Mouse (Mus musculus) kidney, embryonic 14.5 days (tissue): ENCODE data around the gene Rps6ka2. TPM values are rescaled to one million over a fixed set of nuclear protein-coding genes. Genes with fewer than 3 reads are reported as not detected.
A peak's percentile ranks its signal among the peaks of the same experiment; 100 is the strongest.
"Not testable (repeated sequence)": the region's sequence is repeated elsewhere in the genome, so short reads cannot be mapped to it uniquely, and the experiment has no call there.

Experiments used
- ATAC-seq: fragments of 200-750 bp; cut with Nextera tagmentation; 2 replicates; pipeline ENCODE4 v1.8.0; 2017; ENCODE audit warnings: moderate number of reproducible peaks, mild to moderate bottlenecking, moderate TSS enrichment, moderate library complexity; ENCODE audit not compliant: low FRiP score, low TSS enrichment
- H3K27ac ChIP-seq: fragments of 300-500 bp; sonication (generic); 2 replicates; pipeline ENCODE4 v1.5.1; 2014; ENCODE audit warnings: low read depth, mild to moderate bottlenecking, low read length, moderate library complexity, mixed read lengths
- H3K27me3 ChIP-seq: fragments of 300-500 bp; sonication (generic); 2 replicates; pipeline ENCODE4 v1.6.1; 2014; ENCODE audit warnings: mild to moderate bottlenecking, low read length; ENCODE audit not compliant: control insufficient read depth, insufficient read depth
- H3K36me3 ChIP-seq: fragments of 300-500 bp; sonication (generic); 2 replicates; pipeline ENCODE4 v1.6.1; 2014; ENCODE audit warnings: low read length, mixed read lengths; ENCODE audit not compliant: control insufficient read depth, insufficient read depth
- H3K4me1 ChIP-seq: fragments of 300-500 bp; sonication (generic); 2 replicates; pipeline ENCODE4 v1.6.1; 2014; ENCODE audit warnings: low read length, mixed read lengths; ENCODE audit not compliant: control insufficient read depth, insufficient read depth
- H3K4me2 ChIP-seq: fragments of 300-500 bp; sonication (generic); replicated peaks from 2 replicates; pipeline ENCODE4 v1.6.1; 2014; ENCODE audit warnings: low read depth, mild to moderate bottlenecking, low read length
- H3K4me3 ChIP-seq: fragments of 300-500 bp; sonication (generic); 2 replicates; pipeline ENCODE4 v1.5.1; 2014; ENCODE audit warnings: mild to moderate bottlenecking, low read length
- H3K9ac ChIP-seq: fragments of 300-500 bp; sonication (generic); 2 replicates; pipeline ENCODE4 v1.6.1; 2014; ENCODE audit warnings: low read depth, mild to moderate bottlenecking, low read length, moderate library complexity
- H3K9me3 ChIP-seq: fragments of 300-500 bp; sonication (generic); 2 replicates; pipeline ENCODE4 v1.6.1; 2016; ENCODE audit warnings: low read length; ENCODE audit not compliant: control insufficient read depth
- WGBS: fragments of 180-500 bp; shearing (Covaris S2); extraction: QIAGEN DNeasy Blood & Tissue Kit; methylation state at CpG from one replicate; pipeline ENCODE4 v1.1.7; 2014; 5-methylcytosine and 5-hydroxymethylcytosine counted together
- polyA plus RNA-seq: library from polyadenylated mRNA; unstranded; fragments of >200 nt; fragmentation: Nextera tagmentation; extraction: Ambion mirVana; gene quantifications from 2 replicates; pipeline ENCODE4 v1.2.1, GENCODE M21; 2014

The Rps6ka2 gene
- polyA plus RNA-seq, 1 experiment from 2014 or later = 30.7 TPM

GRCm38 (mm10) chr17:7187037-7187436, 17.1 kb downstream of the Rps6ka2 start:
- not testable (repeated sequence) for H3K27ac ChIP-seq, H3K4me1 ChIP-seq, ATAC-seq, H3K27me3 ChIP-seq, H3K36me3 ChIP-seq, H3K9ac ChIP-seq, H3K4me3 ChIP-seq, H3K4me2 ChIP-seq, H3K9me3 ChIP-seq
- 94% methylated on average over 1 of the region's 1 CpGs for WGBS

- no peak overlapping the region for H3K4me2 ChIP-seq
- 94% methylated on average over 3 of the region's 3 CpGs for WGBS
- ATAC-seq = no peak
Measured at GRCm38 (mm10) chr17:7189425-7189824, 19.5 kb downstream of the Rps6ka2 start.

GRCm38 (mm10) chr17:7189975-7190374, 20.1 kb downstream of the Rps6ka2 start:
- no peak for ATAC-seq
- no peaks in the 10 kb centered on the region for H3K9me3 ChIP-seq
- no peak overlapping the region for H3K27ac ChIP-seq
- no peak overlapping the region for H3K4me3 ChIP-seq
- H3K27me3 ChIP-seq = no peaks in the 10 kb centered on the region
- H3K4me1 ChIP-seq = no peaks in the 10 kb centered on the region
- 84% methylated on average over 10 of the region's 10 CpGs for WGBS
- no peak overlapping the region for H3K4me2 ChIP-seq
- H3K36me3 ChIP-seq = no peaks in the 10 kb centered on the region; the same call in 1 of the 2 replicates
- no peak overlapping the region for H3K9ac ChIP-seq

More at GRCm38 (mm10) chr17:7189425-7189824, 19.5 kb downstream of the Rps6ka2 start:
- Histone ChIP-seq H3K4me1 (no peaks in the 10 kb centered on the region; the same call in 1 of the 2 replicates), H3K9me3 (no peaks in the 10 kb centered on the region), H3K27ac (no peak overlapping the region), H3K36me3 (no peaks in the 10 kb centered on the region; the same call in 1 of the 2 replicates), H3K4me3 (no peak overlapping the region), H3K27me3 (no peaks in the 10 kb centered on the region), H3K9ac (no peak overlapping the region)

GRCm38 (mm10) chr17:7194140-7194840, 24.4 kb downstream of the Rps6ka2 start:
- Histone ChIP-seq H3K36me3 (no peaks in the 10 kb centered on the region), H3K9me3 (no peaks in the 10 kb centered on the region), H3K4me2 (no peak overlapping the region), H3K9ac (no peak overlapping the region), H3K27me3 (no peaks in the 10 kb centered on the region), H3K4me3 (no peak overlapping the region), H3K27ac (no peak overlapping the region), H3K4me1 (peaks cover 7% of the 10 kb centered on the region; the same call in 1 of the 2 replicates)
- WGBS = 84% methylated on average over 7 of the region's 7 CpGs
- no peak for ATAC-seq

- no peak overlapping the region for H3K27ac ChIP-seq
- ATAC-seq = peak; percentile 34; the same call in 1 of the 2 replicates
- no peak overlapping the region for H3K4me3 ChIP-seq
- no peaks in the 10 kb centered on the region for H3K36me3 ChIP-seq
- no peak overlapping the region for H3K4me2 ChIP-seq
- H3K9ac ChIP-seq = no peak overlapping the region
- WGBS = 56% methylated on average over 9 of the region's 9 CpGs
- no peaks in the 10 kb centered on the region for H3K27me3 ChIP-seq
- H3K9me3 ChIP-seq = no peaks in the 10 kb centered on the region
- H3K4me1 ChIP-seq = peaks cover 7% of the 10 kb centered on the region; the same call in 1 of the 2 replicates
Measured at GRCm38 (mm10) chr17:7197121-7197925, 27.4 kb downstream of the Rps6ka2 start.

GRCm38 (mm10) chr17:7204771-7205406, 35.0 kb downstream of the Rps6ka2 start:
- peak overlapping the region; percentile 83 for H3K27ac ChIP-seq
- no peaks in the 10 kb centered on the region for H3K36me3 ChIP-seq
- 44% methylated on average over 11 of the region's 11 CpGs for WGBS
- H3K4me1 ChIP-seq = peaks cover 21% of the 10 kb centered on the region
- no peaks in the 10 kb centered on the region for H3K27me3 ChIP-seq
- H3K4me2 ChIP-seq = no peak overlapping the region; the same call in 1 of the 2 replicates
- H3K9ac ChIP-seq = no peak overlapping the region
- ATAC-seq = peak; percentile 83
- no peaks in the 10 kb centered on the region for H3K9me3 ChIP-seq
- no peak overlapping the region for H3K4me3 ChIP-seq

- Histone ChIP-seq H3K9me3 (no peaks in the 10 kb centered on the region), H3K27me3 (no peaks in the 10 kb centered on the region), H3K9ac (no peak overlapping the region), H3K36me3 (no peaks in the 10 kb centered on the region), H3K27ac (no peak overlapping the region; the same call in 1 of the 2 replicates), H3K4me2 (no peak overlapping the region), H3K4me1 (peaks cover 21% of the 10 kb centered on the region), H3K4me3 (no peak overlapping the region)
- 0 out of 2 replicates have a peak, but pooled peaks have one; percentile 11 for ATAC-seq
- whole genome bisulfite sequencing = 76% methylated on average over 6 of the region's 6 CpGs
Measured at GRCm38 (mm10) chr17:7206434-7207145, 36.7 kb downstream of the Rps6ka2 start.

- H3K27ac ChIP-seq = no peak overlapping the region
- H3K9me3 ChIP-seq = no peaks in the 10 kb centered on the region
- no peak overlapping the region for H3K4me2 ChIP-seq
- H3K9ac ChIP-seq = no peak overlapping the region
- no peak for ATAC-seq
- 72% methylated on average over 11 of the region's 11 CpGs for WGBS
- no peaks in the 10 kb centered on the region for H3K27me3 ChIP-seq
- no peak overlapping the region for H3K4me3 ChIP-seq
- no peaks in the 10 kb centered on the region for H3K36me3 ChIP-seq
- H3K4me1 ChIP-seq = peaks cover 11% of the 10 kb centered on the region
Measured at GRCm38 (mm10) chr17:7210648-7211047, 40.7 kb downstream of the Rps6ka2 start.
